Mouse (Mus musculus) CD4-positive, CD25-positive, alpha-beta regulatory T cell (primary cell): ENCODE measurements around the gene Zc3h12b. TPM values are rescaled to one million over a fixed set of nuclear protein-coding genes. Genes with fewer than 3 reads are reported as not detected.

Experiments
- polyA plus RNA-seq: library from polyadenylated mRNA; unstranded; fragments of 100-300 nt; shearing (Covaris generic); gene quantifications from one replicate; pipeline ENCODE4 v1.2.1, GENCODE M21; 2017

Zc3h12b gene
- polyA plus RNA-seq = 1.6 TPM

GRCm38 (mm10) chrX:95711227-95712111 is at the start of gene Zc3h12b:
Gene Zc3h12b, plus strand, starts transcription at chrX:95711678.

GRCm38 (mm10) chrX:95956497-95957293 is 245.2 kb downstream of the Zc3h12b start, which contains the start of gene Las1l:
Gene Las1l, minus strand, starts transcription at chrX:95956962.

Other genes with a start within 250 kb of the Zc3h12b start
- not detected for gene Asb12, start 153.7 kb upstream of the Zc3h12b start, polyA plus RNA-seq
- not detected for gene Pfn5, start 153.6 kb upstream of the Zc3h12b start, polyA plus RNA-seq
- gene Zc4h2, start 53.2 kb upstream of the Zc3h12b start, polyA plus RNA-seq = 6.9 TPM
- gene Las1l, start 245.3 kb downstream of the Zc3h12b start, polyA plus RNA-seq = 88.3 TPM